Mouse (Mus musculus) spleen, adult 2 months (tissue): ENCODE results near the gene Zfp820.
"Not testable (repeated sequence)": the region's sequence is repeated elsewhere in the genome, so short reads cannot be mapped to it uniquely, and the experiment has no call there.

Experiments
- CTCF ChIP-seq: fragments of 200-500 bp; IDR thresholded peaks from 2 replicates; pipeline ENCODE4 v1.5.1; 2011; ENCODE audit warnings: mild to moderate bottlenecking, inconsistent platforms; ENCODE audit not compliant: insufficient read depth, insufficient read length, insufficient replicate concordance; ENCODE audit errors: extremely low read depth
- POLR2A ChIP-seq: fragments of 200-500 bp; IDR thresholded peaks from 2 replicates; pipeline ENCODE4 v1.6.1; 2011; ENCODE audit warnings: low read depth, low read length, inconsistent platforms

DNA sequence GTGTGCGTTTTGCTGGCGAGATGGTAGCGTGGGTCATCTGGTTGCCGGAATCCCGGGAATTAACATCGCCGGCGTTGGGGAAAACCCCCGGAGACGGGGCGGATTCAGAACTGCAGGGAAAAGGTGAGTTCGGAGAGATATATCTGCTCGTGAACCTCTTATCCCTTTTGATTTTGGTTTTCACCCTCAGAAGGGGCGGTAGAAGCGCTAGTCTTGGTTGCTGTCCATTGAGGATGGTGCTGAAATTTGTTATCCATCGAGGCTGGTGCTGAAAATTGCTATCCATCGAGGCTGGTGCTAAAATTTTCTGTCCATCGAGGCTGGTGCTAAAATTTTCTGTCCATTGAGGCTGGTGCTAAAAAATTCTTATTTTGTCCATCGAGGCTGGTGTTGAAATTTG lies 44.2 kb downstream of the Zfp820 start:
- TF ChIP-seq POLR2A, CTCF: not testable (repeated sequence)
